Mouse (Mus musculus) embryonic facial prominence, embryonic 11.5 days (tissue): ENCODE data around the gene Nlrc5. TPM values are rescaled to one million over a fixed set of nuclear protein-coding genes. Genes with fewer than 3 reads are reported as not detected.

Experiments
- ATAC-seq: fragments of 200-750 bp; cut with Nextera tagmentation; replicated peaks from 2 replicates; pipeline ENCODE4 v1.8.0; 2017; ENCODE audit warnings: low read depth; ENCODE audit not compliant: insufficient number of reproducible peaks, low FRiP score, low TSS enrichment
- DNase-seq: peaks from one replicate; pipeline ENCODE4 v3.0.0-alpha.2; 2015; ENCODE audit warnings: low spot score
- H3K27ac ChIP-seq: fragments of 300-500 bp; sonication (generic); replicated peaks from 2 replicates; pipeline ENCODE4 v1.5.1; 2014; ENCODE audit warnings: mild to moderate bottlenecking, low read depth, low read length, control low read depth
- H3K27me3 ChIP-seq: fragments of 300-500 bp; sonication (generic); 2 replicates; pipeline ENCODE4 v1.6.1; 2014; ENCODE audit warnings: mild to moderate bottlenecking, low read length, moderate library complexity, mixed read lengths; ENCODE audit not compliant: control insufficient read depth, insufficient read depth
- H3K36me3 ChIP-seq: fragments of 300-500 bp; sonication (generic); replicated peaks from 2 replicates; pipeline ENCODE4 v1.6.1; 2014; ENCODE audit warnings: low read depth, mild to moderate bottlenecking, low read length, moderate library complexity, mixed read lengths; ENCODE audit not compliant: control insufficient read depth, insufficient read depth
- H3K4me1 ChIP-seq: fragments of 300-500 bp; sonication (generic); 2 replicates; pipeline ENCODE4 v1.6.1; 2014; ENCODE audit warnings: low read length, mixed read lengths; ENCODE audit not compliant: control insufficient read depth, insufficient read depth
- H3K4me2 ChIP-seq: fragments of 300-500 bp; sonication (generic); 2 replicates; pipeline ENCODE4 v1.6.1; 2014; ENCODE audit warnings: low read depth, mild to moderate bottlenecking, control low read depth, low read length, moderate library complexity
- H3K4me3 ChIP-seq: fragments of 300-500 bp; sonication (generic); 2 replicates; pipeline ENCODE4 v1.5.1; 2014; ENCODE audit warnings: low read depth, low read length, control low read depth
- H3K9ac ChIP-seq: fragments of 300-500 bp; sonication (generic); replicated peaks from 2 replicates; pipeline ENCODE4 v1.6.1; 2014; ENCODE audit warnings: mild to moderate bottlenecking, control low read depth, low read length
- H3K9me3 ChIP-seq: fragments of 300-500 bp; sonication (generic); replicated peaks from 2 replicates; pipeline ENCODE4 v1.6.1; 2016; ENCODE audit warnings: mild to moderate bottlenecking, low read length, inconsistent platforms, mixed read lengths; ENCODE audit not compliant: control insufficient read depth
- WGBS: fragments of 180-500 bp; shearing (Covaris S2); extraction: QIAGEN DNeasy Blood & Tissue Kit; methylation state at CpG from one replicate; pipeline ENCODE4 v1.1.7; 2014; 5-methylcytosine and 5-hydroxymethylcytosine counted together
- polyA plus RNA-seq: library from polyadenylated mRNA; unstranded; fragments of >200 nt; fragmentation: Nextera tagmentation; extraction: Ambion mirVana; gene quantifications from 2 replicates; pipeline ENCODE4 v1.2.1, GENCODE M21; 2014

The Nlrc5 gene
- 0.08 and 0.14 TPM in 2 replicates for polyA plus RNA-seq

GRCm38 (mm10) chr8:94433981-94434466, at the start of gene Nlrc5:
TSS of gene Nlrc5 (plus strand) at chr8:94434356.
- H3K27me3 ChIP-seq = peaks cover 5% of the 10 kb centered on the region; the same call in 1 of the 2 replicates
- H3K27ac ChIP-seq = no peak within 1 kb of the TSS
- H3K36me3 ChIP-seq = no peaks in the 10 kb centered on the region
- DNase-seq = peak; percentile 68
- no peaks in the 10 kb centered on the region for H3K4me1 ChIP-seq
- peak within 1 kb of the TSS; percentile 39 for H3K4me3 ChIP-seq
- no peak for ATAC-seq
- no peaks in the 10 kb centered on the region for H3K9me3 ChIP-seq
- 2% methylated on average over 29 of the region's 29 CpGs for WGBS
- peak within 1 kb of the TSS; percentile 47 for H3K9ac ChIP-seq
- peak within 1 kb of the TSS; percentile 84 for H3K4me2 ChIP-seq

- ATAC-seq = no peak; the same call in 1 of the 2 replicates
- WGBS = 28% methylated on average over 20 of the region's 20 CpGs
These were observed 48.5 kb upstream of the Nlrc5 start for GRCm38 (mm10) chr8:94385506-94386213.

GRCm38 (mm10) chr8:94386214-94387026, 47.7 kb upstream of the Nlrc5 start, which contains the start of gene Herpud1:
TSS of gene Herpud1 (plus strand) at chr8:94386438.
- Histone ChIP-seq H3K27ac (peak within 1 kb of the TSS; percentile 36; the same call in 1 of the 2 replicates), H3K9me3 (no peaks in the 10 kb centered on the region), H3K4me2 (peak within 1 kb of the TSS; percentile 89), H3K4me3 (peak within 1 kb of the TSS; percentile 71), H3K4me1 (no peaks in the 10 kb centered on the region), H3K9ac (peak within 1 kb of the TSS; percentile 77), H3K36me3 (peaks cover under 1% of the 10 kb centered on the region), H3K27me3 (no peaks in the 10 kb centered on the region)
- 0% methylated on average over 64 of the region's 65 CpGs for WGBS
- peak; percentile 98 for ATAC-seq
- peak; percentile 96 for DNase-seq

More at GRCm38 (mm10) chr8:94385506-94386213, 48.5 kb upstream of the Nlrc5 start:
- H3K4me2 ChIP-seq = peak overlapping the region; percentile 89
- H3K9ac ChIP-seq = peak overlapping the region; percentile 69
- no peaks in the 10 kb centered on the region; the same call in 1 of the 2 replicates for H3K36me3 ChIP-seq
- H3K27ac ChIP-seq = no peak overlapping the region
- H3K4me3 ChIP-seq = peak overlapping the region; percentile 71
- H3K9me3 ChIP-seq = no peaks in the 10 kb centered on the region
- no peaks in the 10 kb centered on the region for H3K27me3 ChIP-seq
- H3K4me1 ChIP-seq = no peaks in the 10 kb centered on the region
- DNase-seq = no peak

GRCm38 (mm10) chr8:94387027-94387684, 47.0 kb upstream of the Nlrc5 start:
- H3K9me3 ChIP-seq = no peaks in the 10 kb centered on the region
- H3K27ac ChIP-seq = no peak overlapping the region
- H3K4me1 ChIP-seq = no peaks in the 10 kb centered on the region
- H3K4me2 ChIP-seq = peak overlapping the region; percentile 89
- ATAC-seq (peak; percentile 40), DNase-seq (peak; percentile 87)
- H3K36me3 ChIP-seq = peaks cover 3% of the 10 kb centered on the region
- peak overlapping the region; percentile 71 for H3K4me3 ChIP-seq
- H3K9ac ChIP-seq = peak overlapping the region; percentile 77
- WGBS = 0% methylated on average over 25 of the region's 25 CpGs
- H3K27me3 ChIP-seq = no peaks in the 10 kb centered on the region

- 36% methylated on average over 6 of the region's 6 CpGs for WGBS
- Histone ChIP-seq H3K27ac (no peak overlapping the region), H3K9ac (peak overlapping the region; percentile 77), H3K4me3 (peak overlapping the region; percentile 71), H3K36me3 (peaks cover 3% of the 10 kb centered on the region), H3K9me3 (no peaks in the 10 kb centered on the region), H3K4me1 (no peaks in the 10 kb centered on the region), H3K4me2 (peak overlapping the region; percentile 89), H3K27me3 (no peaks in the 10 kb centered on the region)
- DNase-seq (no peak), ATAC-seq (no peak)
These were observed 46.4 kb upstream of the Nlrc5 start for GRCm38 (mm10) chr8:94387785-94388184.

- H3K9ac ChIP-seq = no peak overlapping the region
- H3K36me3 ChIP-seq = peaks cover 3% of the 10 kb centered on the region
- 90% methylated on average over 6 of the region's 6 CpGs for WGBS
- DNase-seq (no peak), ATAC-seq (no peak)
- no peak overlapping the region for H3K27ac ChIP-seq
- no peaks in the 10 kb centered on the region for H3K4me1 ChIP-seq
- H3K9me3 ChIP-seq = no peaks in the 10 kb centered on the region
- no peak overlapping the region for H3K4me2 ChIP-seq
- H3K4me3 ChIP-seq = no peak overlapping the region
- no peaks in the 10 kb centered on the region for H3K27me3 ChIP-seq
These were observed 44.6 kb upstream of the Nlrc5 start for GRCm38 (mm10) chr8:94389531-94389930.

- no peaks in the 10 kb centered on the region for H3K9me3 ChIP-seq
- H3K4me1 ChIP-seq = no peaks in the 10 kb centered on the region
- no peak overlapping the region for H3K27ac ChIP-seq
- DNase-seq (no peak), ATAC-seq (no peak)
- no peak overlapping the region for H3K4me3 ChIP-seq
- peaks cover 9% of the 10 kb centered on the region for H3K36me3 ChIP-seq
- no peak overlapping the region for H3K4me2 ChIP-seq
- H3K9ac ChIP-seq = no peak overlapping the region
- 91% methylated on average over 6 of the region's 6 CpGs for WGBS
- H3K27me3 ChIP-seq = no peaks in the 10 kb centered on the region
These were observed 43.7 kb upstream of the Nlrc5 start for GRCm38 (mm10) chr8:94390429-94390828.
